Mouse (Mus musculus) liver, postnatal 0 days (tissue): Measurements from ENCODE around the gene Adgre5. TPM values are rescaled to one million over a fixed set of nuclear protein-coding genes. Genes with fewer than 3 reads are reported as not detected.

Experiments used
- ATAC-seq: fragments of 200-750 bp; cut with Nextera tagmentation; 2 replicates; pipeline ENCODE4 v1.8.0; 2017; ENCODE audit warnings: mild to moderate bottlenecking, moderate library complexity
- DNase-seq: peaks from one replicate; pipeline ENCODE4 v3.0.0-alpha.2; 2016
- H3K27ac ChIP-seq: fragments of 300-500 bp; sonication (generic); 2 replicates; pipeline ENCODE4 v1.5.1; 2014; ENCODE audit warnings: antibody characterized with exemption, moderate library complexity, mild to moderate bottlenecking, low read depth
- H3K27me3 ChIP-seq: fragments of 300-500 bp; sonication (generic); 2 replicates; pipeline ENCODE4 v1.6.1; 2014; ENCODE audit warnings: low read length, control low read depth, mixed read lengths; ENCODE audit not compliant: insufficient read depth
- H3K36me3 ChIP-seq: fragments of 300-500 bp; sonication (generic); replicated peaks from 2 replicates; pipeline ENCODE4 v1.6.1; 2014; ENCODE audit warnings: mild to moderate bottlenecking, control low read depth, low read length, moderate library complexity, mixed read lengths; ENCODE audit not compliant: insufficient read depth
- H3K4me1 ChIP-seq: fragments of 300-500 bp; sonication (generic); 2 replicates; pipeline ENCODE4 v1.6.1; 2014; ENCODE audit warnings: antibody characterized with exemption, mild to moderate bottlenecking, control low read depth; ENCODE audit not compliant: insufficient read depth
- H3K4me2 ChIP-seq: fragments of 300-500 bp; sonication (generic); 2 replicates; pipeline ENCODE4 v1.6.1; 2014; ENCODE audit warnings: low read depth, mild to moderate bottlenecking, low read length, moderate library complexity, mixed read lengths
- H3K4me3 ChIP-seq: fragments of 300-500 bp; sonication (generic); 2 replicates; pipeline ENCODE4 v1.5.1; 2014; ENCODE audit warnings: low read depth, low read length
- H3K9ac ChIP-seq: fragments of 300-500 bp; sonication (generic); replicated peaks from 2 replicates; pipeline ENCODE4 v1.6.1; 2014; ENCODE audit warnings: mild to moderate bottlenecking, moderate library complexity
- H3K9me3 ChIP-seq: fragments of 300-500 bp; sonication (generic); 2 replicates; pipeline ENCODE4 v1.6.1; 2016; ENCODE audit warnings: mild to moderate bottlenecking, control low read depth, low read length, mixed read lengths
- CTCF ChIP-seq: sonication (generic); IDR thresholded peaks from 2 replicates; pipeline ENCODE4 v1.5.1; 2016; ENCODE audit warnings: antibody characterized with exemption, low read depth
- EP300 ChIP-seq: IDR thresholded peaks from 2 replicates; pipeline ENCODE4 v1.6.1; 2016; ENCODE audit warnings: antibody characterized with exemption, low read depth, mild to moderate bottlenecking
- WGBS: fragments of 180-500 bp; shearing (Covaris S2); extraction: QIAGEN DNeasy Blood & Tissue Kit; methylation state at CpG from one replicate; pipeline ENCODE4 v1.1.7; 2014; ENCODE audit not compliant: insufficient replicate concordance; 5-methylcytosine and 5-hydroxymethylcytosine counted together
- polyA plus RNA-seq: library from polyadenylated mRNA; unstranded; fragments of >200 nt; fragmentation: Nextera tagmentation; extraction: Ambion mirVana; gene quantifications from 2 replicates; pipeline ENCODE4 v1.2.1, GENCODE M21; 2015

The Adgre5 gene
- polyA plus RNA-seq, 1 experiment from 2014 or later: 15.7 TPM

DNA sequence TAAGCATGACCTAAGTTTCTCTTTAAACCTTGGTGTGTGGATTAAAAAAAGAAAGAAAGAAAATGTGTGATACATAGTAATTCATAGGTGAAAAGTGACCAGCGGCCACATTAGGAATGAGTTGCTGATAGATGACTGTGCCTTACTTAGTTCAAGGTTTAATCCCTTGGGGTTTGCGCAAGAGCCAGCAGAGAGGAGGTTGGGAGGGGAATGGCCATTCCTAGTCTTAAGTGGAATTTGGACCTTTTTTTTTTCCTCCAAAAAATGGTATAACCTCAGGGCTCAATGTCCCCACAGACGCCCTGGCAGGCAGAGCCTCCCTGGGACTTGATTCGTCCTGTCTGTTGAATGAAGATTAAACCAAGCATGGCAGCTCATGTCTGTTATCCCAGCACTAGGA is 2.9 kb upstream of the Adgre5 start:
- TF ChIP-seq EP300: no peak
- TF ChIP-seq CTCF: no peak
- Histone ChIP-seq H3K36me3 (no peaks in the 10 kb centered on the region), H3K9ac (no peak overlapping the region), H3K4me3 (no peak overlapping the region), H3K27ac (no peak overlapping the region), H3K4me1 (peaks cover 35% of the 10 kb centered on the region), H3K27me3 (0 out of 2 replicates have a peak, but pooled peaks cover 9% of the 10 kb centered on the region), H3K9me3 (no peaks in the 10 kb centered on the region), H3K4me2 (no peak overlapping the region)
- DNase-seq (no peak), ATAC-seq (no peak)
- WGBS: 62% methylated on average over 4 of the region's 4 CpGs

- Histone ChIP-seq H3K36me3 (no peaks in the 10 kb centered on the region), H3K27me3 (0 out of 2 replicates have a peak, but pooled peaks cover 7% of the 10 kb centered on the region), H3K9ac (no peak overlapping the region), H3K27ac (0 out of 2 replicates have a peak overlapping the region, but pooled peaks have one; percentile 11), H3K4me3 (no peak overlapping the region), H3K4me2 (no peak overlapping the region), H3K9me3 (no peaks in the 10 kb centered on the region), H3K4me1 (peaks cover 42% of the 10 kb centered on the region)
- ATAC-seq: no peak
- no peak for TF ChIP-seq EP300
- TF ChIP-seq CTCF: no peak
- WGBS: 58% methylated on average over 6 of the region's 6 CpGs
- DNase-seq: no peak
Measured at GRCm38 (mm10) chr8:83742968-83743367, 1.8 kb upstream of the Adgre5 start.

DNA sequence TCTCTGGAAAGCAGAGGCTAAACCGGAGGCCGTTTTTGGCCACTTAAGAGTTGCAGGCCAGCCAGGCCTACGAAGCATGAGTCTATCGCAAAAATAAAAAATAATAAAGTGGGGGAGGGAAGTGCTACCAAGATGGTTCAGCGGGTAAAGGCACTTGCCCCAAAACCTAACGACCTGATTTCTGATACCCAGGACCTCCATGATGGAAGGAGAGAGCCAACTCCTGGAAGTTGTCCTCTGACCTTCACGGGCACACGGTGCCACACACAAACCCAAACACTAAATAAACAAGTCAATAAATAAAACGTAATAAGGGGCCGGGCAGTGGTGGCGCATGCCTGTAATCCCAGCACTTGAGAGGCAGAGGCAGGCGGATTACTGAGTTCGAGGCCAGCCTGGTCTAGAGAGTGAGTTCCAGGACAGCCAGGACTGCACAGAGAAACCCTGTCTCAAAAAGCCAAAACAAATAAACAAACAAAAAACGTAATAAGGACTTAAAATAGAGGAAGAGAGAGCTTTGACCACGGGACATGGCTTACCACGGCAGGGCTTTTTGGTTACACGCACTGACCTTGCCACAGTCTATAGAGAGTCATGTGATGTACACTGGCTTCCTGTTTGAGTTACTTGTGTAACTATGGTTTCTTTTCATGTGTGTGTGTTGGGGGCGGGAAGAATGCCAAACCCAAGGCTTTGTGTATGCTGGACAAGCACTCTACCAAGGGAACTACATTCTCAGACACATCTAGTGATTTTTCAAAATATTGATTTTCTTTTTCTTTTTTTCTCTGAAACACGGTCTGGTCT is 926 bp upstream of the Adgre5 start:
- Histone ChIP-seq H3K9me3 (no peaks in the 10 kb centered on the region), H3K27ac (peak overlapping the region; percentile 89), H3K9ac (peak overlapping the region; percentile 74), H3K27me3 (no peaks in the 10 kb centered on the region), H3K36me3 (no peaks in the 10 kb centered on the region), H3K4me2 (peak overlapping the region; percentile 78), H3K4me3 (peak overlapping the region; percentile 60), H3K4me1 (peaks cover 43% of the 10 kb centered on the region)
- 57% methylated on average over 19 of the region's 19 CpGs for WGBS
- DNase-seq (peak; percentile 53), ATAC-seq (peak; percentile 57)
- TF ChIP-seq EP300: 0 out of 2 replicates have a peak, but pooled peaks have one; percentile 9
- no peak for TF ChIP-seq CTCF

DNA sequence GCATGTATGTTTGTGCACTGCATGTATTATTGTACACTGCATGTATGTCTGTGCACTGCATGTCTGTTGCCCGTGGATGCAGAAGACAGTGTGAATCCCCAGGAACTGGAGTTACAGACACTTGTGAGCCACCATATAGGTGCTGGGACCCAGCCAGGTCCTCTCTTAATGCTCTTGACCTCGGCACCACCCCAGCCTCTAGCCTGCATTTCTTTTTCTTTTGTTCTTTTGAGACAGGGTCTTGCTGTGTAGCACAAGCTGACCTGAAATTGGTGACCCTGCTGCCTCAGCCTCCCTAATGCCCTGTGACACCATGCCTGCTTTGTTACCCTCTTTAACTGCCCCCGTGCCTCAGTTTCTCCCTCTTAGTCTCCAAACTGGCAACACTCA is 545 bp downstream of the Adgre5 start:
- no peaks in the 10 kb centered on the region for H3K9me3 ChIP-seq
- DNase-seq (no peak), ATAC-seq (no peak)
- peak overlapping the region; percentile 74 for H3K9ac ChIP-seq
- peak overlapping the region; percentile 78 for H3K4me2 ChIP-seq
- H3K27me3 ChIP-seq: no peaks in the 10 kb centered on the region
- TF ChIP-seq EP300 (no peak), CTCF (no peak)
- H3K36me3 ChIP-seq: no peaks in the 10 kb centered on the region; the same call in 1 of the 2 replicates
- 5% methylated on average over 3 of the region's 3 CpGs for WGBS
- H3K4me1 ChIP-seq: peaks cover 51% of the 10 kb centered on the region
- peak overlapping the region; percentile 89 for H3K27ac ChIP-seq
- H3K4me3 ChIP-seq: peak overlapping the region; percentile 60

DNA sequence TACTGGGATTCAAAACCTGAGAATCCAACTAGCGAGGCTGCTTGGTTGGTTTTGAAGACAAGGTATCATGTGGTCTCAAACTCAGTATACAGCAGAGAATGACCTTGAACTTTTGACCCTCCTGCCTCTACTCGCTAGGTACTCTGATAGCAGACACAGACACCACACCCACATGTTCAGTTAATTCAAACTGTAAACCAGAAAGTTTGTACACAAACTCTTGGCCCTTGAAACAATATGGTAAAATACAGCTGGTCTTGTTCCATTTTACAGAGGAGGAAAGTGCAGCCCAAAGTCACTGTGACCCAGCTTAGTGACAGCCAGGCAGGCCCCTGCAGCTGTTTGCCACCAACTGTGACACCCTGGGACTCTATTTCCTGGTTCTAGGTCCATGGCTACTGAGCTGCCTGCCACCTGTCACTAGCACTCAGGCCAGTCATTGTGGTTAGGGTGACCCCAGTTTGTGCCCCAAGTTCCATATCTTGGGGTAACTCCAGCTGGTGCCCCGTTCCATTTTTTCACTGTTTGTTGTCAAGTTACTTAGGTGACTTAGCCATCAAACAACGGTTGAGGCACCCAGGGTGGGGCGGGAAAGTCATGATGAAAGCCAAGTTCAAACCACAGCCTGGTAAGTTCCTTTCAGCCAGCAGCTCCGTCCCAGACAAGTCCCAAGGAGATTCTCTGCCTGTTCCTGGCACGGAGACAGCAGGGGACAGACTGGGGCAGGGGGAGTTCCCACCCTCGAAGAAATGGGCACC is 1.2 kb downstream of the Adgre5 start:
- peak overlapping the region; percentile 39 for H3K9ac ChIP-seq
- WGBS: 14% methylated on average over 8 of the region's 8 CpGs
- ATAC-seq: peak; percentile 16
- H3K4me2 ChIP-seq: peak overlapping the region; percentile 78
- no peaks in the 10 kb centered on the region for H3K9me3 ChIP-seq
- H3K27ac ChIP-seq: peak overlapping the region; percentile 89
- no peaks in the 10 kb centered on the region; the same call in 1 of the 2 replicates for H3K36me3 ChIP-seq
- peak overlapping the region; percentile 60 for H3K4me3 ChIP-seq
- no peaks in the 10 kb centered on the region for H3K27me3 ChIP-seq
- DNase-seq: peak; percentile 59
- TF ChIP-seq CTCF (no peak), EP300 (no peak)
- peaks cover 51% of the 10 kb centered on the region for H3K4me1 ChIP-seq
